9 mouse cellular contexts compared by ENCODE assay signal in the genomic region with DNA sequence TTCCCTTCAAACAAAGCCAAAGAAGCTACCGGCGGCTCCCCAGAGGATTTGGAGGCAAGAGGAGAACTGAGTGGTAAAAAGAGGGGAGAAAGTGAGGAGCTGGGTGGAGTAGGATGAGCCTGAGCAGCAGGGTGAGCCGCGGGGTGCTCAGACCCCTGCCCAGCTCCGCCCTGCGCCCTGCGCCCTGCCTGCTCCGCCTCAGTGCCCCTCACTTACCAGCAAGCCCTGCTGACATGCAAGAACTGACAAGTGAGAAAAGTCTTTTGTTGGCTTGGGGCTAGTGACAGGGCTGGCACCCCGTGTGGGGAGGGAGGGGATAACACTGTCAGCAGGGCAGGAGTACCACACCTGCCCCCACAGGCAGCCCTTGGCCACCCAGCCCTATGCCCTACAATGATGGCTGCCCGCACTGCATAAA.
DNase-seq lines count a peak whose midpoint lies in the region; ATAC-seq and TF ChIP-seq lines count a peak whose summit lies in the region.
"Had no signal": no experiment of that assay in that cellular context is flagged by ENCODE, and none has a peak within 500 bp of the region (broad histone marks: within the 10 kb centered on the region; RNA-seq: fewer than 3 reads in every experiment).

No protein-coding gene starts in this region.

- peak; percentile 67 for DNase-seq in neural tube, embryonic 11.5 days (ENCODE audit: low spot score)
- no peak for DNase-seq in neural tube, embryonic 10.5 days (ENCODE audit: extremely low spot score, low spot score)
- DNase-seq in cerebellum, postnatal 25 days: peak; percentile 78 to 83
- DNase-seq in midbrain, postnatal 0 days (ENCODE audit: low spot score): peak; percentile 77
- no peak for DNase-seq in ovary, adult 18-20 months (ENCODE audit: low spot score)
- no peak for DNase-seq in spleen, postnatal 36 days (ENCODE audit: low spot score in 2 of 2)

- no peaks in the 10 kb centered on the region for H3K36me3 ChIP-seq in neural tube, embryonic 11.5 days (ENCODE audit: control insufficient read depth, insufficient read depth, low read length)
- H3K36me3 ChIP-seq in intestine, postnatal 0 days (ENCODE audit: control insufficient read depth, insufficient read depth): no peaks in the 10 kb centered on the region
- no peaks in the 10 kb centered on the region for H3K36me3 ChIP-seq in midbrain, postnatal 0 days (ENCODE audit: insufficient read depth, low read length)

- peak; percentile 92 for ATAC-seq in neural tube, embryonic 11.5 days (ENCODE audit: insufficient read depth, low FRiP score, low TSS enrichment)
- peak; percentile 17 for ATAC-seq in granulocyte monocyte progenitor cell, adult 5-6 weeks (replicated peaks; ENCODE audit: poor library complexity, severe bottlenecking)
- ATAC-seq in intestine, postnatal 0 days: no peak
- ATAC-seq in midbrain, postnatal 0 days (ENCODE audit: low FRiP score): peak; percentile 91

- under 1% methylated on average over 10 of the region's 10 CpGs for WGBS in neural tube, embryonic 11.5 days
- WGBS in intestine, postnatal 0 days: 2% methylated on average over 9 of the region's 10 CpGs
- 0% methylated on average over 10 of the region's 10 CpGs for whole genome bisulfite sequencing in midbrain, postnatal 0 days

- H3K4me2 ChIP-seq in neural tube, embryonic 11.5 days (ENCODE audit: low read depth): peak overlapping the region; percentile 94
- H3K4me2 ChIP-seq in intestine, postnatal 0 days (replicated peaks; ENCODE audit: low read depth): peak overlapping the region; percentile 52
- H3K4me2 ChIP-seq in midbrain, postnatal 0 days (ENCODE audit: low read depth, low read length, poor library complexity, severe bottlenecking): peak overlapping the region; percentile 93

- H3K4me1 ChIP-seq in neural tube, embryonic 11.5 days (ENCODE audit: control insufficient read depth, insufficient read depth, low read length): no peaks in the 10 kb centered on the region
- no peaks in the 10 kb centered on the region for H3K4me1 ChIP-seq in intestine, postnatal 0 days (replicated peaks; ENCODE audit: control insufficient read depth, insufficient read depth, low read length)
- H3K4me1 ChIP-seq in midbrain, postnatal 0 days (ENCODE audit: insufficient read depth, low read length): peaks cover 3% of the 10 kb centered on the region; the same call in 1 of the 2 replicates

- H3K27ac ChIP-seq in neural tube, embryonic 11.5 days (ENCODE audit: low read depth, low read length): no peak overlapping the region
- H3K27ac ChIP-seq in intestine, postnatal 0 days (ENCODE audit: low read depth, low read length): no peak overlapping the region
- H3K27ac ChIP-seq in midbrain, postnatal 0 days (ENCODE audit: low read depth, low read length): no peak overlapping the region
- H3K27ac ChIP-seq: macrophage had no signal

- no peaks in the 10 kb centered on the region for H3K27me3 ChIP-seq in neural tube, embryonic 11.5 days (ENCODE audit: control insufficient read depth, insufficient read depth, low read length)
- 0 out of 2 replicates have a peak, but pooled peaks cover 13% of the 10 kb centered on the region for H3K27me3 ChIP-seq in intestine, postnatal 0 days (replicated peaks; ENCODE audit: control insufficient read depth, insufficient read depth, low read length)
- no peaks in the 10 kb centered on the region for H3K27me3 ChIP-seq in midbrain, postnatal 0 days (ENCODE audit: insufficient read depth, low read length)

- peak overlapping the region; percentile 61 for H3K9ac ChIP-seq in neural tube, embryonic 11.5 days (ENCODE audit: low read length)
- H3K9ac ChIP-seq in intestine, postnatal 0 days (ENCODE audit: low read depth, low read length): 0 out of 2 replicates have a peak overlapping the region, but pooled peaks have one; percentile 22
- H3K9ac ChIP-seq in midbrain, postnatal 0 days (replicated peaks; ENCODE audit: low read length, poor library complexity, severe bottlenecking): peak overlapping the region; percentile 70

- peak; percentile 45 for TF ChIP-seq CTCF in intestine, postnatal 0 days (IDR thresholded peaks at IDR 0.05; ENCODE audit: low read depth)
- TF ChIP-seq CTCF in midbrain, postnatal 0 days (IDR thresholded peaks at IDR 0.05): peak; percentile 65

- H3K4me3 ChIP-seq in neural tube, embryonic 11.5 days (ENCODE audit: low read depth, low read length): peak overlapping the region; percentile 43
- peak overlapping the region; percentile 24 for H3K4me3 ChIP-seq in intestine, postnatal 0 days (ENCODE audit: low read depth, low read length)
- H3K4me3 ChIP-seq in midbrain, postnatal 0 days (ENCODE audit: low read depth, low read length): peak overlapping the region; percentile 58

- no peaks in the 10 kb centered on the region for H3K9me3 ChIP-seq in neural tube, embryonic 11.5 days (ENCODE audit: control insufficient read depth, low read length)
- H3K9me3 ChIP-seq in intestine, postnatal 0 days (ENCODE audit: control insufficient read depth): no peaks in the 10 kb centered on the region
- H3K9me3 ChIP-seq in midbrain, postnatal 0 days (ENCODE audit: low read length): no peaks in the 10 kb centered on the region

Comparison
In these comparisons a context has a peak if more than half of its experiments do, and no peak if none do; other contexts are left out.
1. DNase-seq: peak in neural tube, embryonic 11.5 days (single experiment), cerebellum, postnatal 25 days (2 of 2) and midbrain, postnatal 0 days (single experiment); none in neural tube, embryonic 10.5 days (single experiment), ovary, adult 18-20 months (single experiment) and spleen, postnatal 36 days (0 of 2).
2. Peak in every context shown above with its lines, with median percentiles within 50 percentile points of each other: H3K4me2 ChIP-seq, H3K4me3 ChIP-seq and H3K9ac ChIP-seq.